In genomic region chr8:4512116-4512495, GRCm38 (mm10) we compare ENCODE assay signal across 8 mouse cellular contexts. TPM values are rescaled to one million over a fixed set of nuclear protein-coding genes. Genes with fewer than 3 reads are reported as not detected.
DNase-seq lines count a peak whose midpoint lies in the region; ATAC-seq lines count a peak whose summit lies in the region.

No protein-coding gene starts in this region.

- H3K4me2 ChIP-seq in kidney, embryonic 16.5 days (replicated peaks; ENCODE audit: low read depth, low read length) = no peak overlapping the region
- H3K4me2 ChIP-seq in embryonic facial prominence, embryonic 11.5 days (ENCODE audit: low read depth, low read length) = no peak overlapping the region

- peak; percentile 23; the same call in 1 of the 2 replicates for ATAC-seq in kidney, embryonic 16.5 days (ENCODE audit: low FRiP score, low TSS enrichment)
- ATAC-seq in embryonic facial prominence, embryonic 11.5 days (replicated peaks; ENCODE audit: insufficient number of reproducible peaks, low FRiP score, low TSS enrichment, low read depth) = peak; percentile 85

- intact Hi-C loops in heart, postnatal 36 days (cut with DNase I) = no loop called here

- no peaks in the 10 kb centered on the region for H3K9me3 ChIP-seq in kidney, embryonic 16.5 days (ENCODE audit: low read length)
- no peaks in the 10 kb centered on the region for H3K9me3 ChIP-seq in embryonic facial prominence, embryonic 11.5 days (replicated peaks; ENCODE audit: control insufficient read depth, low read length)

- peaks cover 3% of the 10 kb centered on the region; the same call in 1 of the 2 replicates for H3K36me3 ChIP-seq in kidney, embryonic 16.5 days (ENCODE audit: insufficient read depth, low read length)
- H3K36me3 ChIP-seq in embryonic facial prominence, embryonic 11.5 days (replicated peaks; ENCODE audit: control insufficient read depth, insufficient read depth, low read depth, low read length) = no peaks in the 10 kb centered on the region

- peak overlapping the region; percentile 31; the same call in 1 of the 2 replicates for H3K9ac ChIP-seq in kidney, embryonic 16.5 days (replicated peaks; ENCODE audit: low read length)
- 0 out of 2 replicates have a peak overlapping the region, but pooled peaks have one; percentile 2 for H3K9ac ChIP-seq in embryonic facial prominence, embryonic 11.5 days (replicated peaks; ENCODE audit: low read length)

- H3K4me1 ChIP-seq in kidney, embryonic 16.5 days (ENCODE audit: insufficient read depth, low read length) = peaks cover 16% of the 10 kb centered on the region; the same call in 1 of the 2 replicates
- no peaks in the 10 kb centered on the region for H3K4me1 ChIP-seq in embryonic facial prominence, embryonic 11.5 days (ENCODE audit: control insufficient read depth, insufficient read depth, low read length)

- no peak for DNase-seq in kidney, adult 8-10 months
- peak; percentile 49 for DNase-seq in embryonic facial prominence, embryonic 11.5 days (ENCODE audit: low spot score)
- DNase-seq in heart, postnatal 36 days = peak; percentile 47 to 60
- DNase-seq in ovary, postnatal 14 days (ENCODE audit: low spot score) = peak; percentile 31
- no peak for DNase-seq in right cerebral cortex, postnatal 25 days
- no peak for DNase-seq in layer of hippocampus, adult 18-20 months (ENCODE audit: low spot score in 2 of 2)
- no peak for DNase-seq in frontal cortex, postnatal 14 days (ENCODE audit: low spot score in 2 of 2)

- H3K27ac ChIP-seq in kidney, embryonic 16.5 days (ENCODE audit: low read length) = peak overlapping the region; percentile 29
- H3K27ac ChIP-seq in embryonic facial prominence, embryonic 11.5 days (replicated peaks; ENCODE audit: low read depth, low read length) = peak overlapping the region; percentile 47; the same call in 1 of the 2 replicates

- 28% methylated on average over 8 of the region's 8 CpGs for WGBS in kidney, embryonic 16.5 days
- 28% methylated on average over 8 of the region's 8 CpGs for WGBS in embryonic facial prominence, embryonic 11.5 days

- no peaks in the 10 kb centered on the region for H3K27me3 ChIP-seq in kidney, embryonic 16.5 days (ENCODE audit: insufficient read depth, low read length)
- H3K27me3 ChIP-seq in embryonic facial prominence, embryonic 11.5 days (ENCODE audit: control insufficient read depth, insufficient read depth, low read length) = no peaks in the 10 kb centered on the region

- H3K4me3 ChIP-seq in kidney, embryonic 16.5 days (ENCODE audit: low read length) = no peak overlapping the region
- H3K4me3 ChIP-seq in embryonic facial prominence, embryonic 11.5 days (ENCODE audit: low read depth, low read length) = no peak overlapping the region

RNA-seq across cellular contexts. Expression of gene Cers4, which starts 19.3 kb away (rescaled TPM):
- polyA plus RNA-seq in kidney, embryonic 16.5 days (2015; fragmentation: Nextera tagmentation; extraction: Ambion mirVana) = 17.8 and 21.6 TPM in 2 replicates
- 7.9 and 10.3 TPM in 2 replicates for polyA plus RNA-seq in embryonic facial prominence, embryonic 11.5 days (2014; fragmentation: Nextera tagmentation; extraction: Ambion mirVana)
- total RNA-seq in heart, postnatal 36 days (2021) = 10 to 100 TPM; 29.6 to 36.7 TPM
- total RNA-seq in layer of hippocampus, adult 18-20 months (2021) = 10 to 100 TPM; 42.6 to 44.2 TPM

Comparison
In these comparisons a context has a peak if more than half of its experiments do, and no peak if none do; other contexts are left out.
1. DNase-seq: peak in embryonic facial prominence, embryonic 11.5 days (single experiment), heart, postnatal 36 days (2 of 2) and ovary, postnatal 14 days (single experiment); none in kidney, adult 8-10 months (0 of 2), right cerebral cortex, postnatal 25 days (single experiment), layer of hippocampus, adult 18-20 months (0 of 2) and frontal cortex, postnatal 14 days (0 of 2).